Mouse (Mus musculus): ENCODE data around the gene Gm6034.
"Not testable (repeated sequence)": the region's sequence is repeated elsewhere in the genome, so short reads cannot be mapped to it uniquely, and the experiment has no call there.

The Gm6034 gene

DNA sequence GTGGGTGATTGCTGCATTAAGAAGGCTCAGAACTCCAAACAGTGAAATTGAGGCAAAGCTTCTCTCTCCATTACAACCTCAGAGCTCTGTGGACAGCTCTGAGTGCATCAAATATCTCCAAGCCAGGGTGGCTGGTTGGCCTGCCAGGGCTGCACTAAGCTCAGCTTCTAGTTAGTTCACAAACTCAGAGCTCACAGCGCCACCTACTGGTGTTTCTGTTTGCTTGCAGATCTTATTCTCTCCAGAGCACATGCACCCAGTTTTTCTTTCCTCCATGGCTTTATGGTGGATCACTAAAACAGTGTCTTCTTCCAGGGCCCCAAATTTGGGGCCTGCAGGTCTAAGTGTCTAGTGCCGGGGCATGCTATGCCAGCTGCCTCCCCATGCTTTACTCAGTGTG is 18.1 kb downstream of the Gm6034 start:
- peak; percentile 88 to 96 for DNase-seq (ENCODE audit: inconsistent age in 2 of 2, low spot score in 1 of 2)

- DNase-seq (ENCODE audit: inconsistent age in 2 of 2, low spot score in 1 of 2), result not testable (repeated sequence)
These were observed 39.1 kb downstream of the Gm6034 start for GRCm38 (mm10) chr17:36081901-36082300.

GRCm38 (mm10) chr17:36082519-36083232 is 39.9 kb downstream of the Gm6034 start:
- DNase-seq (ENCODE audit: inconsistent age in 2 of 2, low spot score in 1 of 2), result not testable (repeated sequence)

- DNase-seq (ENCODE audit: inconsistent age in 2 of 2, low spot score in 1 of 2), result peak; percentile 40 to 77
These were observed 40.6 kb downstream of the Gm6034 start for GRCm38 (mm10) chr17:36083266-36083869.

DNA sequence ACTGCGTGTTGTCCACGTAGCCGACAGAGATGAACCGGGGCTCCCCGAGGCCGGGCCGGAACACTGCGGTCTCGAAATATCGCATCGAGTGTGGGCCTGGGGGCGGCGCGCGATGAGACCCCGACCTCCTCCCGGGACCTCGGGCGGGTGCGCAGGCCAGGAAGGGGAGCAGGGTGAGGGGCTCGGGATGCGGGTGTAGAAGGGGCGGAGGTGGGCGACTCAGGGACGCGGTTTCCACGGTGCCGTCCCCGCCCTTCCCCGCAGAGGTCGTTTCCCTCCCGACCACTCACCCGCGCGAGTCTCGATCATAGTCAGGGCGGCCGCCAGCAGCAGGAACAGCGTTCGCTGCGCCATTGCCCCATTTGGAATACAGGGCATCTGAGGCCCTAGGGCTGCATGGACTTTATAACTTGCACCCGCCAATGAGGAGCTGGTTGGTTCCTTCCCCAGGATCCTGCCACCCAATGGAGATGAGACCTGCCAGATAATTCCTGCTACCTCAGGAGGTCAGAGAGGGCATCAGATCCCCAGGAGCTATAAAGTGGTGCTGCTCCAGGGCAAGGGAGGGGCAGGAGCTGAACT is 41.2 kb downstream of the Gm6034 start:
- DNase-seq (ENCODE audit: inconsistent age in 2 of 2, low spot score in 1 of 2), result no peak

- not testable (repeated sequence) for DNase-seq (ENCODE audit: inconsistent age in 2 of 2, low spot score in 1 of 2)
These were observed 43.2 kb downstream of the Gm6034 start for GRCm38 (mm10) chr17:36085976-36086375.

DNA sequence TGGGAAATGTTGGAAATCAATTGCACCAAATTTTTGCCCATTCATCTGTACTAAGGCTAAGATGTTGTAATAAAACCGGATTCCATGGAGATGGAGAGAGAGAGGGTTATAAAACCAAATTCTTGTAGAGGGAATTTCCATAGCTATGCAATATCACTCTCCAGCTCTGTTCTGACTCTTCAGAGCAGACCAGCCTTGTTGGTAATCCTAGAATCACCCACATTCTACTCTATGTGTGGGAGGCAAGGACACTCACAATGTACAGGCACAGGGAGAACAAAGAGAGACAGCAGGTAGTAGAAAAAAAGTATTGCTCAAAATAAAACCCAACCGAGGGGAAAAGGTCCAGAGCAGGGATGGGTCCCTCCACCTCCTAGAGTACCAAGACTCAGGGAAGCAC is 49.2 kb downstream of the Gm6034 start:
- DNase-seq (ENCODE audit: inconsistent age in 2 of 2, low spot score in 1 of 2), result not testable (repeated sequence)

DNA sequence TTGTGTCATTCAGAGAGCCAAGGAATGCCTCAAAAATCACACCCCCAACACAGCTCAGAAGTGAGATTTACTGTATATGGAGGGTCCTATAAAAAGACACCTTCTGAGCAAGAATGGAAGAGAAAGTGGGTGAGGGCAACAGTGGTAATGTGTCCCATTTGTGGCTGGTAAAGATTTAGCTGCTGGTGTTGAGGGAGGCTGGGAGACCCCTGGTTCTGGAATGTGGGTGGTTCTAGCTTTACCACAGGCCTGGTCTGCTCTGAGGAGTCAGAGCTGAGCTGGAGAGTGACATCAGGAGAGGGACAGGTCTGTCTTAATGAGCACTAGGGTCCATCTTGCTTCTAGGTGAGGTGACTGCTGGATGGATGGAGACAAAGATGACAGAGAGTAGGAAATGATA is 49.8 kb downstream of the Gm6034 start:
- DNase-seq (ENCODE audit: inconsistent age in 2 of 2, low spot score in 1 of 2), result not testable (repeated sequence)

GRCm38 (mm10) chr17:36093936-36094335 is 51.2 kb downstream of the Gm6034 start:
- DNase-seq (ENCODE audit: inconsistent age in 2 of 2, low spot score in 1 of 2), result no peak

DNA sequence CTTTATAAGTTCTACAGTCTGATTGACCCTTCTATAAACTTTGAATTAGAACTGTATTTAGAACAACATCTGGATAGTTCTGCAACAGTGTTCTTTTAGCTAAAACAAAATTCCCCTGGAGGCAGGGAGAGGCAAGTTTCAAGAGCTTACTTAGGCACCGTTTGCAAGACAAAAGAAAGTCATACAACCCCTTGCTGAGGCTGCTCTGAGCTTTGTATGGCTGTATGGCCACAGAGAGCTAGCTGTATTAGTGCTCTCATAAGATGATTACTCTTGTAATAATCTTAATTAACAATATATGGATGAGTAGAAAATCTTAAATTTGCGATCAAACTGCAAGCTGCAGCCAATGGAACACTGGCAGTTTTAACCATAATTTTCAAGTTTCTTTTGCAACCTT is 56.8 kb downstream of the Gm6034 start:
- not testable (repeated sequence) for DNase-seq (ENCODE audit: inconsistent age in 2 of 2, low spot score in 1 of 2)

GRCm38 (mm10) chr17:36102091-36102490 is 59.3 kb downstream of the Gm6034 start:
- not testable (repeated sequence) for DNase-seq (ENCODE audit: inconsistent age in 2 of 2, low spot score in 1 of 2)

All from adrenal gland, adult (tissue).